Mouse (Mus musculus) limb, embryonic 12.5 days (tissue): ENCODE measurements at regions not wholly inside any gene's neighbourhood (a gene's known extent, or its start where the extent isn't known, plus 50 kb on each side); places are given as distances from the start of the nearest gene placed in this dataset.

Experiments
- ATAC-seq: fragments of 200-750 bp; cut with Nextera tagmentation; 2 replicates; pipeline ENCODE4 v1.8.0; 2017; ENCODE audit warnings: low read depth, moderate TSS enrichment; ENCODE audit not compliant: insufficient number of reproducible peaks, insufficient read depth, low FRiP score, low TSS enrichment
- H3K27ac ChIP-seq: fragments of 300-500 bp; sonication (generic); 2 replicates; pipeline ENCODE4 v1.5.1; 2016; ENCODE audit warnings: mild to moderate bottlenecking, moderate library complexity
- H3K27me3 ChIP-seq: fragments of 300-500 bp; sonication (generic); 2 replicates; pipeline ENCODE4 v1.6.1; 2016; ENCODE audit warnings: mild to moderate bottlenecking, moderate library complexity
- H3K36me3 ChIP-seq: fragments of 300-500 bp; sonication (generic); 2 replicates; pipeline ENCODE4 v1.6.1; 2016; ENCODE audit warnings: mild to moderate bottlenecking, moderate library complexity
- H3K4me1 ChIP-seq: fragments of 300-500 bp; sonication (generic); replicated peaks from 2 replicates; pipeline ENCODE4 v1.6.1; 2016
- H3K4me2 ChIP-seq: fragments of 300-500 bp; sonication (generic); 2 replicates; pipeline ENCODE4 v1.6.1; 2016; ENCODE audit warnings: mild to moderate bottlenecking, moderate library complexity
- H3K4me3 ChIP-seq: fragments of 300-500 bp; sonication (generic); replicated peaks from 2 replicates; pipeline ENCODE4 v1.5.1; 2016; ENCODE audit warnings: mild to moderate bottlenecking
- H3K9ac ChIP-seq: fragments of 300-500 bp; sonication (generic); replicated peaks from 2 replicates; pipeline ENCODE4 v1.6.1; 2016; ENCODE audit warnings: mild to moderate bottlenecking, moderate library complexity
- H3K9me3 ChIP-seq: fragments of 300-500 bp; sonication (generic); 2 replicates; pipeline ENCODE4 v1.6.1; 2016; ENCODE audit warnings: mild to moderate bottlenecking, moderate library complexity
- WGBS: fragments of 180-500 bp; shearing (Covaris S2); methylation state at CpG from one replicate; pipeline ENCODE4 v1.1.7; 2016; 5-methylcytosine and 5-hydroxymethylcytosine counted together

GRCm38 (mm10) chr3:34593279-34593678 lies 56.9 kb upstream of the Sox2 start:
- peaks cover 3% of the 10 kb centered on the region; the same call in 1 of the 2 replicates for H3K27me3 ChIP-seq
- no peak overlapping the region for H3K4me2 ChIP-seq
- WGBS: 80% methylated on average over 4 of the region's 4 CpGs
- 0 out of 2 replicates have a peak, but pooled peaks cover 4% of the 10 kb centered on the region for H3K4me1 ChIP-seq
- H3K9me3 ChIP-seq: no peaks in the 10 kb centered on the region
- no peak for ATAC-seq
- no peak overlapping the region for H3K27ac ChIP-seq
- no peak overlapping the region for H3K4me3 ChIP-seq
- no peaks in the 10 kb centered on the region for H3K36me3 ChIP-seq
- no peak overlapping the region for H3K9ac ChIP-seq

- no peak for ATAC-seq
- H3K9me3 ChIP-seq: no peaks in the 10 kb centered on the region
- no peak overlapping the region for H3K4me2 ChIP-seq
- no peaks in the 10 kb centered on the region; the same call in 1 of the 2 replicates for H3K4me1 ChIP-seq
- no peaks in the 10 kb centered on the region for H3K36me3 ChIP-seq
- H3K27me3 ChIP-seq: peaks cover 4% of the 10 kb centered on the region
- H3K9ac ChIP-seq: no peak overlapping the region
- 28% methylated on average over 8 of the region's 8 CpGs for WGBS
- H3K4me3 ChIP-seq: no peak overlapping the region
- no peak overlapping the region for H3K27ac ChIP-seq
Observed at GRCm38 (mm10) chr3:34577896-34578530, 72.2 kb upstream of the Sox2 start.

DNA sequence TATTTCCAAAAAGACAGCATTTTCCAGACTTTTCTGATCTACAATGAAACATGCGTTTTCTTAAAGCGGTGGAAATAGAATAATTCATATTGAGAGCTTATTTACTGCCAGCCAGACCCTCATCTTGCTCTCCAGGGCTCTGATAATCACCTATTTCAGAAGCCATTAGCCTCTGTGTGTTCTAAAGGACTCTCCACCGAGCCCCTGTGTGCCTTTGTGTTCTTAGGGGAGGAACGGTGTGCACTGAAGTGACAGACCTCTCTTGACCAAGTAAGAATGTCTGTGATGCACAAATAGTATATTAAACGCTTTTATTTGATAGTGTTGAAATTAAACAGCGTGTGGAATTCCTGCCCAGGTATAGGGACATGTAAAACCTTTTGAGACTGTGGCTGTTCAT lies 73.1 kb upstream of the Sox2 start:
- H3K27ac ChIP-seq: no peak overlapping the region
- H3K9ac ChIP-seq: no peak overlapping the region
- ATAC-seq: no peak
- H3K4me3 ChIP-seq: no peak overlapping the region
- H3K4me2 ChIP-seq: no peak overlapping the region
- WGBS: 75% methylated on average over 6 of the region's 6 CpGs
- peaks cover 10% of the 10 kb centered on the region for H3K27me3 ChIP-seq
- H3K9me3 ChIP-seq: no peaks in the 10 kb centered on the region
- H3K36me3 ChIP-seq: no peaks in the 10 kb centered on the region
- no peaks in the 10 kb centered on the region; the same call in 1 of the 2 replicates for H3K4me1 ChIP-seq

DNA sequence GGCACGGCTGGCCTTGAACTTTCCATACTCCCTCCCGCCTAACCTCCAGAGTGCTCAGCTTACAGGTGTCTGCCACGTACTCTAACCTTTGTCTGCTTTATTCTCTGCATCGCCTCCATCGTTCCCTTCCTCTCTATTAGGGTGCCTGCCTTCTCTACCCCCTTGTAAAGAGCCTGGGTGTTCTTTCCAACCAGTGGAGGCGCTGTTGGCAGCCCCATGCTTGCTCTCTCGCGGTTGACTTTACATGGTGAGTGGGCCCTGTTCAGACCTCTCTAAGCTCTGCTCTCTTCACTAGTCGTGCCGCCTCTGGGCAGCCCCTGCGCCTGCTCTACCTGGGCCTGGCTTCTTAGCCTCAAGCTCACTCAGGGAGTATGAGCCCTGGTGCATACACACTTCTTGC lies 74.0 kb upstream of the Sox2 start:
- Histone ChIP-seq H3K9me3 (no peaks in the 10 kb centered on the region), H3K4me1 (no peaks in the 10 kb centered on the region; the same call in 1 of the 2 replicates), H3K4me3 (no peak overlapping the region), H3K9ac (no peak overlapping the region), H3K4me2 (no peak overlapping the region), H3K36me3 (no peaks in the 10 kb centered on the region), H3K27me3 (peaks cover 10% of the 10 kb centered on the region), H3K27ac (no peak overlapping the region)
- WGBS: 31% methylated on average over 11 of the region's 11 CpGs
- ATAC-seq: no peak

GRCm38 (mm10) chr3:34574711-34575350 lies 75.4 kb upstream of the Sox2 start:
- ATAC-seq: no peak
- no peaks in the 10 kb centered on the region for H3K9me3 ChIP-seq
- no peaks in the 10 kb centered on the region for H3K36me3 ChIP-seq
- H3K4me3 ChIP-seq: no peak overlapping the region
- H3K27me3 ChIP-seq: peaks cover 10% of the 10 kb centered on the region
- H3K9ac ChIP-seq: no peak overlapping the region
- WGBS: 74% methylated on average over 9 of the region's 9 CpGs
- peaks cover 3% of the 10 kb centered on the region for H3K4me1 ChIP-seq
- H3K4me2 ChIP-seq: no peak overlapping the region
- no peak overlapping the region for H3K27ac ChIP-seq

DNA sequence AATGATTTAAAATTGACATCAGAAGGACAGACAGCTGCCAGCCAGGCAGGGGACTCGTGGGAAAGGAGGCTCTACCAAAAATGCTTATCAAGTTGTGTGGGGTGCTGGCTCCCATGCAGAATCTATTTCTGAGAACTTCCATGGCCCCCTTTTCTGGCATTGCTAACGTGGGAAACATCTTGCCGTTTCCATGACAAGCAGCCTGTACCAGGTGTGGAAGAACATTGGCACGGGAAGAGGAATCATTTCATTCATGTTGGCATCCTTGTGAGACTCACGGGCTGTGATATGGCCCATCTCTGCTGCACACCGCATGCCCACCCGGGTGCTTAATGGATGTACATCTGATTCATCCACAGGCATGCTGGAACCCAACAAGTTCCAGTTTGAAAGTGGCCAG lies 76.9 kb upstream of the Sox2 start:
- no peak for ATAC-seq
- whole genome bisulfite sequencing: 91% methylated on average over 7 of the region's 7 CpGs

GRCm38 (mm10) chr3:34572081-34572480 lies 78.1 kb upstream of the Sox2 start:
- Histone ChIP-seq H3K27ac (no peak overlapping the region), H3K4me3 (no peak overlapping the region), H3K36me3 (no peaks in the 10 kb centered on the region), H3K4me2 (no peak overlapping the region), H3K9ac (no peak overlapping the region), H3K4me1 (peaks cover 4% of the 10 kb centered on the region), H3K27me3 (peaks cover 10% of the 10 kb centered on the region), H3K9me3 (no peaks in the 10 kb centered on the region)
- WGBS: 92% methylated on average over 6 of the region's 6 CpGs
- ATAC-seq: no peak

More for the DNA sequence above, 76.9 kb upstream of the Sox2 start:
- no peaks in the 10 kb centered on the region for H3K36me3 ChIP-seq
- H3K4me3 ChIP-seq: no peak overlapping the region
- H3K27me3 ChIP-seq: peaks cover 10% of the 10 kb centered on the region
- H3K4me1 ChIP-seq: peaks cover 4% of the 10 kb centered on the region
- H3K27ac ChIP-seq: no peak overlapping the region
- H3K9ac ChIP-seq: no peak overlapping the region
- no peak overlapping the region for H3K4me2 ChIP-seq
- no peaks in the 10 kb centered on the region for H3K9me3 ChIP-seq

DNA sequence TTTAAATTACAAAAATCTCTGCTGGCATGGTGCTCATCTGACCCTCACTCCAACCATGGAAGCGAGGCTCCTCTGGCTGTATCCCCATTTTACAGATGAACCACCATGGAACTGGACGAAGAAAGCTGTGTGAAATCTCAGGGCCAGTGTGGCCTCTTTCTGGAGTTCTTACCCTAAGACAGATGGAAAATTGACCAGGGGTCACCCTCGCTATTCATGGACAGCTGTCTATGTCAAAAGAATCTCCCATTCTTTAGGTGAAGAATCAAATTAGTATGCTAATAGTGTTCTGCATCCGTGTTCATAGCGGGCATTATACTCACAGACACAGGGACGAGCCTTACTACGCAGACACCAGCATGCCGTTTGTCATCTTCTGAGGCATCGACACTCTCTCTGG lies 78.6 kb upstream of the Sox2 start:
- Histone ChIP-seq H3K4me1 (peaks cover 4% of the 10 kb centered on the region), H3K9ac (no peak overlapping the region), H3K4me2 (no peak overlapping the region), H3K27me3 (peaks cover 10% of the 10 kb centered on the region), H3K36me3 (no peaks in the 10 kb centered on the region), H3K9me3 (no peaks in the 10 kb centered on the region), H3K27ac (no peak overlapping the region), H3K4me3 (no peak overlapping the region)
- 92% methylated on average over 9 of the region's 9 CpGs for WGBS
- no peak for ATAC-seq

DNA sequence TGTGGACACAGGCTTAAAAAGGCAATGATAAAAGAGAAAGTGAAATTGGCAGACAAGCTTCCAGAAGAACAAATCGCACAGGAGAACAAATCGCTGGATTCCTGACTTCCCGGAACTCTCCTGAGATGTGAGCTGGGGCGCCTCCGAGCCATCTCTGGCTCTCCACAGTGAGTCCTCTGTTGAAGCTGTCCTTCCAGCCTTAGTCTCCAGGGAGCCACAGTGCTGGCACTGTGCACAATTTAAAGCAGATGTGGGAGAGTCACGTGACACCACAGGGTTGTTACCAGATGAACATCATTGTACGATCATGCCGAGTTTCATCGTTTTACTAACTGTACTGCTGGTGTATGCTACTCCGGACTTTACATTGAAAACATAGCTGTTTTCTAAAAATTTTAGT lies 80.2 kb upstream of the Sox2 start:
- Histone ChIP-seq H3K27me3 (peaks cover 6% of the 10 kb centered on the region), H3K4me3 (no peak overlapping the region), H3K4me1 (peaks cover 4% of the 10 kb centered on the region; the same call in 1 of the 2 replicates), H3K4me2 (no peak overlapping the region; the same call in 1 of the 2 replicates), H3K36me3 (no peaks in the 10 kb centered on the region), H3K9me3 (no peaks in the 10 kb centered on the region), H3K9ac (no peak overlapping the region), H3K27ac (no peak overlapping the region)
- no peak for ATAC-seq
- WGBS: 46% methylated on average over 10 of the region's 10 CpGs

GRCm38 (mm10) chr3:34568086-34568650 lies 82.0 kb upstream of the Sox2 start:
- no peak overlapping the region for H3K4me3 ChIP-seq
- ATAC-seq: no peak
- H3K9me3 ChIP-seq: no peaks in the 10 kb centered on the region
- H3K27ac ChIP-seq: no peak overlapping the region
- H3K9ac ChIP-seq: no peak overlapping the region
- no peak overlapping the region for H3K4me2 ChIP-seq
- H3K27me3 ChIP-seq: peaks cover 6% of the 10 kb centered on the region; the same call in 1 of the 2 replicates
- 70% methylated on average over 6 of the region's 6 CpGs for WGBS
- H3K36me3 ChIP-seq: no peaks in the 10 kb centered on the region
- peaks cover 4% of the 10 kb centered on the region; the same call in 1 of the 2 replicates for H3K4me1 ChIP-seq

GRCm38 (mm10) chr3:34565386-34565785 lies 84.8 kb upstream of the Sox2 start:
- Histone ChIP-seq H3K27ac (no peak overlapping the region), H3K4me3 (no peak overlapping the region), H3K9me3 (no peaks in the 10 kb centered on the region), H3K9ac (no peak overlapping the region), H3K36me3 (no peaks in the 10 kb centered on the region), H3K27me3 (no peaks in the 10 kb centered on the region), H3K4me1 (peaks cover 4% of the 10 kb centered on the region; the same call in 1 of the 2 replicates), H3K4me2 (no peak overlapping the region)
- ATAC-seq: no peak
- WGBS: 58% methylated on average over 4 of the region's 4 CpGs
